Mouse (Mus musculus): ENCODE results near the gene Arnt. TPM values are rescaled to one million over a fixed set of nuclear protein-coding genes. Genes with fewer than 3 reads are reported as not detected.
A peak's percentile ranks its signal among the peaks of the same experiment; 100 is the strongest.

Gene Arnt
- total RNA-seq, 2 experiments from 2014 or later, result 34.0 to 34.9 TPM

DNA sequence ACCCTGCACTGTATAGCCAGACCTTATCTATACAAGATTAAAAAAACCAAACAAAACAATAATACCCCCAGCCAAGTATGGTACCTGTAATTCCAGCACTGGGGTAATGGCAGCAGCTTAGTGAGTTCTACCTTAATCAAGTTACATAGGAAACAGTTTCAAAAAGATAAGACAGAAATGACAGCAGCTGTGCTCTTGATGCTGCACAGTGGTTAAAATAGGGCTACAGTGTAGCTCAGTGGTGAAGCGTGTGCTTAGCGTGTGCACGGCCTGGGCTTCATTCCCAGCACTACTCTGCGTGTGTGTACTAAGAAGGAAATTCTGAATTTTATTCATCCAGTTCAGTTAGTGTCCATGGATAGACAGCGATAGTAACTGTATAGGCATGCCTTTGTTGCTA is 22.2 kb downstream of the Arnt start:
- DNase-seq, result no peak

DNA sequence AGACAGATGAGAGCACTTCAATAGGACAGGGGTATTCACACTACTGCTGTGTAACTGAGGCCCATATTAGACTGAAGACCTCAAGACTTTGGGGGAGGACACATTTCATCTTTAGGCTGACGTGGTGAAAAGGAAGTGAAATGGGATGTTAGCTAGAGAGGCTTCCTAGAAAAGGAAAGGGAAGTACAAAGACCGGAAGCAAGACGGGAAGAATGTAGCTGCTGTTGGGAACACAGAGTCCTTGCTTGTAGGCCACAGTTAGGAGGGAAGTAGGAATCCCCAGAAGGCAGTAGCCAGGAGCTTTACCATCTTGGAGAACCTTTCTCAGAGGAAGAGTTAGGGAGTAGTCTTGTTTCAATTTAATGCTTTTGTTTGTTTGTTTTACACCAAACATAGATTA is 23.6 kb downstream of the Arnt start:
- peak in 1 of 2 experiments; percentile 64 for DNase-seq

DNA sequence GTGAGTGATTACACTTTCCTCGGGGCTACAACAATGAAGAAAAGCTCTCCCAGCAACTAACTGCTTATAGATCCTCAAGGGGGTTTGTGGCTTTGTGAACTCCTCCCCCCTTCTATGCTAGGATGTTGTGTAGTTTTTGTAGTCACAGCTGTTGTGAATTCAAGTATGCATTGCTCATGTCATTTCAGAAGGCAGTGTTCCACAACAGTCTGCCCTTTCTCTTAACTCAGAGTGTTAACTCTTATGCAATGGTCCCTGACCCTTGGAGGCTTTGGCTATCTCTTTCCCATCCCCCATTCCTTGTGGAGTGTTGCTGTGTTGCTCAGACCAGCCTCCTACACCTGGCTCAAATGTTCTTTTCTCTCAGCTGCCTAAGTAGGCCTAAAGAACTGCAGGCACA is 25.2 kb downstream of the Arnt start:
- no peak for DNase-seq

DNA sequence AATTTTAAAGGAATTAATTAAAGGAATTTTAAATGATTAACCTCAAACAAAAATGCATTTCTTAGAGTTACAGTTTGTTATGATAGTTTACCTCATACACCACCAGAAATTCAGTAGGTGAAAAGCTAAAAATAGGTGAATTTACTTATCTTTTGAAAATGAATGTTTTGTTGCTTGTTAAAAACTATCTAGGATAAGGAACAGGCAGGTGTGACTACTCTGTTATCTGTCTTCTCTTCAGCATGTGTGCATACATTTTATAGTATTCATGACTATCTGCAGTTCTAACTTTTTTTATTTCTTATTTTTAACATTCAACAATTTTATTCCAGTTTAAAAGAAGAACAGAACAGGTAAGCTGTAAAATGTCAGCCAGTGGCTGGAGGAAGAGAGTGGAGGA is 29.7 kb downstream of the Arnt start:
- DNase-seq, result no peak

DNA sequence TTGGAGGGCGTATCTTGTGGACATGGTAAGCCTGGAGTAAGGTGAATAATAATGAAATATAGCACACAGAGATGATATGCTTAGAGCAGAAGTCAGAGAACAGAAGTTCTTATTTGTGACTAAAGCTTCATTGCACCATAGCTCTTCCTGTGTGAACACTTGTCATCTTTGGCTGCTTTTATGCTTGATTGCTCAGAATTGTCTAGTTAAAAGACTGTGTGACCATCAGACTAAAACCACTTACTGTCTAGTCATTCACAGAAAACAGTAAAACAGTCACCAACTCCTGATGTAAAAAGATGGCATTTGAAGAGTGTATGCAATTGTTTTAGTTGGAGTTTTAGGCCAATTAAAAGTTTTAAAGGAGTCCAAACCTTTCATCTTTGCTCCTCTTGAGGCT is 44.8 kb downstream of the Arnt start:
- no peak for DNase-seq

DNA sequence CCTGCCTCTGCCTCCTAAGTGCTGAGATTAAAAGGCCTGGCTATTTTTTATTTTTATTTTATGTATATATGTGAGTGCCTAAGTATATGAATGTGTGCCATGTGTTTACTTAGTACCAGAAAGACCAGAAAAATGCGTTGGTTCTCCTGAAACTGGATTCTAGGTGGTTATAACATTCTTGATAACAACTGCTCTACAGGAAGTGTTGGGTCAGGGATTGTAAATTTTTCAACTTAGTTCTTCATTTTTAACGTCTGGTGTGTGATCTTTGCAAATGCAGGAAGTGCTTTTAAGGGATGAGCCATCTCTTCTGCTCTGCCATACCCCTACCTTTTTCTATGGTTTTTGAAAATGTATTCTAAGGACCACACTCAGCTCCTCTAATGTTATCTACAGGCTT is 52.2 kb downstream of the Arnt start:
- no peak for DNase-seq

DNA sequence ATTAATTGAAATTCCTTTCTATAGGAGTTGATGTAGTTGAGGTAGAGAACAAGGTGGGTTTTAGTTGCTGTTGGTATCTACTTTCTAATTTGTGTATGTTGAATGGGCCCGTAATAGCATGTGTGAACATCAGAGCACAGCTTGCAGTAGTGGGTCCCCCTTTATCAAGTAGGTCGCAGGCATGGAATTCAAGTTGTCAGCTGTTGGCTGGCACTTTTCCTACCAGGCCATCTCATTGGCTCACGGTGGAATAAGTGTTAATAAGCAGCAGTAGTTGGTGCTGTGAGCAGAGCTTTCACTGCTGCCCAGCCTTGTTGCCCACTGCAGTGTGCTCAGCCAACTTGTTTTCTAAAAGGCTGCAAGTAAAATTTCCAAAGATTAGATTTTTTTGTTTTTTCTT is 54.5 kb downstream of the Arnt start:
- no peak for DNase-seq

DNA sequence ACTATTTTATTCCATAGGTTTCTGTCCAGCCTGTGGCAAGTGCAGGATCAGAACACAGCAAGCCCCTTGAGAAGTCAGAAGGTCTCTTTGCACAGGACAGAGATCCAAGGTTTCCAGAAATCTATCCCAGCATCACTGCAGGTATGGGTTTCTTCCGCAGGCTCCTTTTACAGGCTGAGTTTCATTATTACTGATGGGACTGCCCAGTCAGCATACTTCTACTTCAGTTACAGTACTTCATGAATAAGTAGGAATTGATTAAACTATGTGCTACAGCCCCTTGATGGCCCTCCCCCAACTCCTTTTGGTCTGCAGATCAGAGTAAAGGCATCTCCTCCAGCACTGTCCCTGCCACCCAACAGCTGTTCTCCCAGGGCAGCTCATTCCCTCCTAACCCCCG is 56.0 kb downstream of the Arnt start:
- no peak for DNase-seq

DNA sequence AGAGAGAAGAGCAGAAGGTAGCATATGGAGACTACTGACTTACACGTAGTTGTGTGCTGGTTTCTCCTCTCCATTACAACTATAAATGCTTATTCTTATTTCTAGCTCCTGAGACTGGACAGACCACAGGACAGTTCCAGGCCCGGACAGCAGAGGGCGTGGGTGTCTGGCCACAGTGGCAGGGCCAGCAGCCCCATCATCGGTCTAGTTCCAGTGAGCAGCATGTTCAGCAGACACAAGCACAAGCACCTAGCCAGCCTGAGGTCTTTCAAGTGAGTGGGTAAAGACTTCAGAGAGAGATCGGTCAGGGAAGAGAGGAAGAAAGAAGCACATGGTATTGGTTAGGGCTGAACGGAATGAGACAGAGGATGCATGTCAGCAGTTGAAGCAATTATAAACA is 60.2 kb downstream of the Arnt start:
- peak; percentile 40 to 72 for DNase-seq

DNA sequence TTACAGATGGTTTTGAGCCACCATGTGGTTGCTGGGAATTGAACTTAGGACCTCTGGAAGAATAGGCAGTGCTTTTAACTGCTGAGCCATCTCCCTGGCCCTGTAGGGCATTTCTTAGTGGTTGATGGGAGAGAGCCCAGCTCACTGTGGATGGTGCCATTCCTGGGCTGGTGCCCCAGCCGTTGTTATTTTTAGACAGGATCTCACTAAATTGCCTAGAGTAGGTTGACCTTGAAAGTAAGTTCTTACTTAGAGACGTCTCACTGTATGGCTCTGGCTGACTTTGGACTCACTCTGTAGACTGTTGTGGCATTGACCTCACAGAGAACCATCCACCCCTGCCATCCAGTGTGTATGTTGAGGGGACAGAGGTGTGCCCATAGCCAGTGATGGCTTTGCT is 64.0 kb downstream of the Arnt start:
- DNase-seq, result peak; percentile 26 to 35

DNA sequence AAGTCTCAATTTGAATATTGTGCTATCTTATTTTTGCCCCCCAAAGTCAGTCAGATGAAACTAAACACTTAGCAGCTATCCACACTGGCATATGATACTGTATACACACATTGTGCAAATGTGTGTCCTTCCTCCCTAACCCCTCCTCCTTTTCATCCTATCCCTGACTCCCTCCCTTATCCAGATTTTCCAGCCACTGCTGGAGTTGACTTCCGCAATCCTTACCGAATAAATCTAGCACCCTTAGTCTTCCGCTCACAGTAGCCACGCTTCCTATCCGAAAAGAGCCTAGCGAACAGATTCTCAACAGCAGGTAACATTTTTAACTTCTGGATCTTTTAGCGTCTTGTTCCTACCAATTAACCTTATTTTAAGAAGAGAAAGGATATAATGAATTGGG is 64.8 kb downstream of the Arnt start, which contains the start of gene Ctsk:
TSS of gene Ctsk (plus strand) at position 233 of the 400 bp plus-strand sequence.
- peak; percentile 28 to 38 for DNase-seq

DNA sequence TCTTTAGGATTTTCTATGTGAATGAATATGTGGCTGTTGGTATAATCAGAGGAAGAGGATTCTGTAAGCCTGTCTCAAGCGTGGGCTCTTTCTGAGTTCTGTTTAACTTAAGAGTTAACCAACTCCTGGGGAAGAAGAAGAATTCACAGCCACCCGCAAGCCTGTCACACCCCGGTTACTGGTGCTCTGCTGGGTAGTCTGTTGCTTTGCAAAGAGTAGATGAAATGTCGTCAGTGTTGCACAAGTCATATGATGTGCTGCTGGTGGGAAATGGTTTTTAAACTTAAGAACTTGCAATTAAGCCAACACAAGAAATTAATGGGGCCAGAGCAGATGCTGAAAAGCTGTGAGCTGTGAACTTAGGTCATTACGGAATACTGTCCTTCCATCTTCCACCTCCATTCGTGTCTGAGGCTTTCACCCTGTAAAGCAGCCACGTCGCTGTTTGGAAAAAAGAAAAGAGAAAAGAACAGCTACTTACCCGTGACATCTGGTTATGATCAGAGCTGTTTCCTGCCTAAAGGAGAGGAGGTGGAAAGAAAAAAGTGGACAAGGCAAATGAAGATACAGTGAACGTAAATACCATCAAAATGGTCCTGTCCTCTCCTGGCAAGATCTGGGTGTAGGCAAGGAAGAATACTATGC is 65.4 kb downstream of the Arnt start:
- DNase-seq, result peak in 1 of 2 experiments; percentile 30

DNA sequence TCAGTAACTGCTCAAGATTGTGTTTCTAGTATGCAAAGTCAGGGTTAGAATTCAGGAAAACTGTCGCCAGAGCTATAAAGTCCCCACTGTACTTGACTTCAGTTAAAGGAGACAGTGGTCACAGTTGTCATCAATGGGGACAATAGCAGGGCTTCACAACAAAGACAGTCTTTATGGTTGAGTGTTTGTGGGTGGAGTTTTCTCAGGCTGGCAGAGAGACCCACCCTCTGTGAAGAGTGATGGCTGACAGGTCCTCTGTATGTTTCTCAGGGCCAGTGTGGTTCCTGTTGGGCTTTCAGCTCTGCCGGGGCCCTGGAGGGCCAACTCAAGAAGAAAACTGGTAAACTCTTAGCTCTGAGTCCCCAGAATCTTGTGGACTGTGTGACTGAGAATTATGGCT is 68.1 kb downstream of the Arnt start:
- DNase-seq, result no peak

DNA sequence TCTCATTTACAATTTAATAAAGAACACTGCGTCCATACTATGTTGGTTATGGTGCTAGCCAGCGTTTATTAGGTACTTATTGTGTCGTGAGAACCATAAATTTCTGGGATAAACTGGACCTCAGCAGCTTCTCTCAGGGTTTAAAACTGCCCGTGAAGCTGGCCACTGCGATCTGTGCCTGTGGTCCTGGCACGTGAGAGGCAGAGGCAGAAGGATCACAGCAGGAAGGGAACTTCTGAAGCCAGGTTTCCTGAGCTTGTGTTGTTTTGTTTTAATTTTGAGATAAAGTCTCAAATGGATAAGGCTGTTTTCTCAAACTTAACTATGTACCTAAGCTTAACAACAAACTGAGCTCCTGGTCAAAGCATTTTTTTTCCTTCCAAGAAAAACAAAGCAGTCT is 75.2 kb downstream of the Arnt start:
- no peak for DNase-seq

DNA sequence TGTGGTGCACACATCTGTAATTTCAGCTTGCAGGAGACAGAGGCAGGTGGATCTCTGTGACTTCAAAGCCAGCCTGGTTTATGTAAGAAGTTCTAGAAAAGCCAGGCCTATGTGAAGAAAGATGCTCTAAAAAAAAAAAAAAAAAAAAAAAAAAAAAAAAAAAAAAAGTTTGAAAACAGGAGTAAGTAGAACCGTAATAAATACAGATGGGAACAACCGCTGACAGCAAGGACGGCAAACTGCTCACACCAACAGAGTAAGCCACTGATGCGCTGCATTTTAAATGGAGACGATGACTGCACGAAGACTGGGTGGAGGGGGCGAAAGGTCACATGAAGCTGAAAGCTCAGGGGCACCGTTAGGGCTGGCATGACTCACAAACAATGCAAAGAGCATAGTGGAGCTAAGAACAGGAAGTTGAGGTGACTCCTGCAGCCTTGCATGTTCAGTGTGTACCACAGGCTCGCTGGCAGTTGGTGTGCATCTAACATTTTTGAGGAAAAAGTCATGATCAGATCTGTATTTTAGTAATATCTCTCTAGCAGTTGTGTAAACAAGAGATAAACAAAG is 77.5 kb downstream of the Arnt start:
- DNase-seq, result no peak

DNA sequence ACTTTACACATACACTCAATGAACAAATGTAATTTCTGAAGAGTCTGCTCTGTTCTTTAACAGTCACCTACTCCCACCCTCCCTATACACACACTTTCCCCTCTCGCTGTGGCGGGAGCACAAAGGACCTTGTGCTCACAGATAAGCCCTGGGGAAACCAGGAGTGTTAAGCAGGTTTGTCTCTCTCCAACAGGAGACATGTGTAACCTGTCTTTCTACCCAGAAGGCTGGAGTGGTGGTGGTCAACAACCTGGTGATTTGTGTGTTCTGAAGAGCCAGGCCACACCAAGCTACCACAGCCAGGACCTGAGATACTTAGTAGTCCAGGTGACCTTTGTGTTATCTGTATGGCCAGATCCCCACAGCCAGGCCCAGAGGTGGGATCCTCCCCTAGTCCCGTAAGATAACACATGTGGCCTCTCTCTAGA is 82.4 kb downstream of the Arnt start:
- no peak for DNase-seq

DNA sequence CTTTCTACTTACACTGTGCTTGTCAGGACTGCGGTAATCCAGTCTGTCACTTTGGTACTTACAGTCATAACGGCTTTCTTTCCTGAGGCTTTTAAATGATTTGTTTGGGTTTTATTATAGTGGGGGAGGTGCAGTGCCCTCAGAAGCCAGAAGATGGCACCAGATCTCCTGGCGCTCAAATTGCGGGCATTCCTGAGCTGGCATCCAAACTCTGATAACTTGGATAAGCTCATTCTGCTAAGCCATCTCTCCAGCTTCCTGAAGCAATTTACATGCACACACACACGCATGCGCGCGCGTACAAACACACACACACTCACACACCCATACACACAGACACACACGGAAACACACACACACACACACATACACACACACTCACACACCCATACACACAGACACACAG is 83.3 kb downstream of the Arnt start:
- peak; percentile 51 to 80 for DNase-seq

DNA sequence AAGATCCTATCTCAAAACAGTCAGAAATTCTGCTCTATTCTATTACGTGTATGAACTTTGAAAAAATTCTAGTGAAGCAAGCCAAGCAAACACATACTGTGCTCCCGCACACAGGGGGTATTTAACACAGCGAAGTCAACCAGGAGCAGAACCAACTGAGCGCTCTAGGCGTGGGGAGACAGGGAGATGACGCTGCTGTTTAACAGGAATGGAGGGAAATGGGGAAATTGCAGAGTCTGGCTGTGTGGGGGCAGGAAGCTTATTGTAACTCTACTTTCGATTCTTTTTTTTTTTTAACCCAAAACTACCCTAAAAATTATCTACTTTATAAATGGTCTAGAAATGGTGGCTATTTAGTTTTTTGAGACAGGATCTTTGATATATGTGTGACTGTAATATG is 84.7 kb downstream of the Arnt start:
- peak in 1 of 2 experiments; percentile 49 for DNase-seq

DNA sequence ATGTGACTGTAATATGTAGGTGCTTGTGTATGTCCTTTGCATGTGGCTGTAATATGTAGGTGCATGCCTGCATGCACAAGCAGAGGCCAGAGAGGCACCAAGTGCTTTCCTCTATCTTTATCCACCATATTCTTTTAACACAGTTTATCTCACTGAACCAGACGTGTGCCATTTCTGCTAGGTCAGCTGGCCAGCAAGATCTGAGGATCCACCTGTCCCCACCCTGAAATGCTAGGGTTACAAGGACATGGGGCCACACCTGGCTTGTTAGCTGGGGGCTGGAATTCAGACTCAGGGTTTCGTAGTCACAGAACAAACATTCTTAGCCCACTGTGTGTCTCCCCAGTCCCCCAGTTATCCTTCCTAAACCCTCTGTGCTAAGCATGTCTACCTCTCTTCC is 85.1 kb downstream of the Arnt start:
- DNase-seq, result no peak

DNA sequence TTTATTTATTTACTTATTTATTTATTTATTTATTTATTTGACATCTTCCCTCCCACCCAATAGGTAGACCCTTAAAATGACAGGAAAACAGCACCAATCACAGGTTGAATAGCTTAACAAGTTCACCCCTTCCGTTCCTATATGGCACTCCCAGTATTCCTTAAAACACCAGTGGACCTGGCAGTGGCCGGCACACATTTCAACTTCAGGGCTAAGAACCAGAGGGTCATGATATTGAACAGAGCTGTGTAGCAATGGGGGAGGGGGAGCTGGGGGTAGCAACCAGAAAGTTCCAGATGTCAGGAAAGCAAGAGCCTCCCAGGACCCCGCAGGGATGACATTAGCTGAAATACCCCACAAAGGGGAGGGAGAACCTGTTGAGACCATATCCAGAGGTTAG is 85.9 kb downstream of the Arnt start:
- DNase-seq, result no peak

DNA sequence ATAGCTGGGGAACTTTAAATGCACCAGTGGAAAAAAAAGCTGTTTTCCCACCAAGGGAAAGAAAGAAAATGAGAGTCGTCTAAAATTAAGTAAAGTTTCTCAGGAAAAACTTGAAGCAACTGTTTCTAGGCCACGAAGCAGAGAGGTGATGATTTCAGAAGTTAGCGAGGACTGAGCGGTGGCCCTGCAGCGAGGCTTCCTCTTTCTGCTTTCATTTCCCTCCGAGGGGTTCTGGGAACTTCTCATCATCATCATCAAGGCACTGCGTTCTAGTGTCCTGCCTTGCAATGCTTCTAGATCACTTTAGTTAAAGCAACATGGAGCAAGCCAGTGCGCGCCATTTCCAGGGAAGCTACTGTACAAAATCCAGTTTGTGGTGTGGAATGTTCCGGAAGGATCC is 87.0 kb downstream of the Arnt start:
- peak; percentile 36 to 63 for DNase-seq

DNA sequence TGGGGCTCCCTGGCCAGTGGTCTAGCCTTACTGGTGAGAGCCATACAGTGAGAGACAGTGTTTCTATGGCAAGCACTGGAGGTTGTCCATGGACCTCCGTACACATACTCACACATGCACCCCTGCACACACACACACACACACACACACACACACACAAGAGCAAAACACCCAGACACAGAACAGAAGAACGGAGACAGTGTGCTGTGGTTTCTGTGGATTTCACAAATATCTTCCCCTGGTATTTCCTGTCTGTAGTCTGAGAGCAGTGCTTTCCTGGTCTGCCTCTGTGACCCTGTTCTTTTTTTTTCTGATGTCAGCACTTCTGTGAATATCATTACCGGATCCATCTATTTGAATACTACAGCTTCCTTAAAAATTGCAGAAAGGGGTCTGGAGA is 89.5 kb downstream of the Arnt start:
- DNase-seq, result peak in 1 of 2 experiments; percentile 47

DNA sequence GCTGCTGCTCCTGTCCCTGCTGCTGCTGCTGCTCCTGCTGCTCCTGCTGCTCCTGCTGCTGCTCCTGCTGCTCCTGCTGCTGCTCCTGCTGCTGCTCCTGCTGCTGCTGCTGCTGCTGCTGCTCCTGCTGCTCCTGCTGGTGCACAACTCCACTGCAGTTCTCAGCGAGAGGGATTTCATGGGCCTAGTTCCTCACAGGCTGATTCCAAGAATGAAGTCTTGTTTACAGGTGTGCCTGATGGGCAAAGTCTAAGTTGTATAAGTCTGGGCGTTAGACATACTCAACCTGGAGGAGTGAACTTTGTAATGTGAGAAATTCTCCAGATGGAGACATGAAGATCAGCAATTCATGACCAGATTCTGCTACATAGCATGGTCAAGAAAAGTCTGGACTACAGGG is 90.5 kb downstream of the Arnt start:
- DNase-seq, result no peak

DNA sequence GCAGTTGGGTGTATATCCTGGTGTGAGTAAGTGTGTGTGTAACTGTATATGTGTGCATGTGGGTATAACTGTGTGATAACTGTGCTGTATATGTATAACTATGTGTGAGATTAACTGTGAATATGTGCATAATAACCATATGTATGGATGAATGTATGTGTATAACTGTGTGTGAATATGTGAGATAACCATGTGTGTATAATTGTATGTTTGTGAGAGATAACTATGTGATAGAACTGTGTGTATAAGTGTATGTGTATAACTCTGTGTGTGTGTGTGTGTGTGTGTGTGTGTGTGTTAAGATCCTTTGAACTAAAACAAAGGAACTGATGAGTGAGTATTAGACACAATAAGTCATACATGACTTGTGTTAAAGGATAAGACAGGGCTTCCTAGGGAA is 91.9 kb downstream of the Arnt start:
- DNase-seq, result no peak

Data from heart, adult 18-20 months (tissue).